Mouse (Mus musculus) retina, postnatal 1 day (tissue): ENCODE measurements around the gene Hspa2.

Experiments used
- DNase-seq: peaks from one replicate; pipeline ENCODE4 v3.0.0-alpha.2; 2012

Gene Hspa2

GRCm38 (mm10) chr12:76403886-76404537 lies at the start of gene Hspa2:
Hspa2 (plus strand) TSS chr12:76404176.
- DNase-seq: peak; percentile 100

- no peak for DNase-seq
These were observed 43.1 kb upstream of the Hspa2 start for GRCm38 (mm10) chr12:76360868-76361267.

GRCm38 (mm10) chr12:76361405-76362302 lies 42.3 kb upstream of the Hspa2 start:
- no peak for DNase-seq

DNA sequence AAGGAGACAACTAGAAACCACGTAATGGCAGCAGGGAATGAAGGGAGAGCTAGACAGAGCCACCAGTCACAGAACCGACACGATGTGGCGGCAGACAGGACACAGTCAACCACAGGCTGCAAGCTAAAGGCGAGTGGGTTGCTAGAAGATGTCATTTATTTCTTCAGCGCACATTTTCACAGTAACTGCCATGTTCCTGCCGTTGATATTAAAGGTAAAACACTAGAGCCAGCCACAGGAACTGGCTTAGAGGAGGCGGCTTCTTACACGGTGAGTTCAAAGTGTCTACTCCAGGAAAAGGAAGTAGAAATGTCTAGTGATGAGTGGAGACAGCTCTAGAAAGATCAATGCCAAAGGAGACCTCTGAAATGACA lies 41.7 kb upstream of the Hspa2 start:
- no peak for DNase-seq

DNA sequence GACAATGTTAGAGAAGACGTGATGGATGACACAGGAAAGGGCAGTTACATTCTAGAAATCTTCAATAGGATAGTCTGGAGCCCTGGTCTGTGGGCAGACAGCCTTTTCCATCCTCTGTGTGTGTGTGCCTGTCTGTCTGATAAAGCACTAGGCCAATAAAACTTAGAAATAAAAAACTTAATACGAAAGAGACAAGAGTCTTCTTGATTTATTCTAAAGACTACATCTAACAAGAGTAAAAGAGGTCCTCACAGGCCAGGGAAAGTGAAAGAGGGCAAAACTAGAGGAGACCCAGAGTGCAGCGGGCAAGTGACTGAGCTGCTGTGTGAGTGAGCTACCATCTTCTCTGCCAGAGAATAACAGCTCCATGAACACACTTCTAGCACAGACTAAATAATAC lies 37.7 kb upstream of the Hspa2 start:
- no peak for DNase-seq

GRCm38 (mm10) chr12:76367096-76367995 lies 36.6 kb upstream of the Hspa2 start:
- peak; percentile 32 for DNase-seq

DNA sequence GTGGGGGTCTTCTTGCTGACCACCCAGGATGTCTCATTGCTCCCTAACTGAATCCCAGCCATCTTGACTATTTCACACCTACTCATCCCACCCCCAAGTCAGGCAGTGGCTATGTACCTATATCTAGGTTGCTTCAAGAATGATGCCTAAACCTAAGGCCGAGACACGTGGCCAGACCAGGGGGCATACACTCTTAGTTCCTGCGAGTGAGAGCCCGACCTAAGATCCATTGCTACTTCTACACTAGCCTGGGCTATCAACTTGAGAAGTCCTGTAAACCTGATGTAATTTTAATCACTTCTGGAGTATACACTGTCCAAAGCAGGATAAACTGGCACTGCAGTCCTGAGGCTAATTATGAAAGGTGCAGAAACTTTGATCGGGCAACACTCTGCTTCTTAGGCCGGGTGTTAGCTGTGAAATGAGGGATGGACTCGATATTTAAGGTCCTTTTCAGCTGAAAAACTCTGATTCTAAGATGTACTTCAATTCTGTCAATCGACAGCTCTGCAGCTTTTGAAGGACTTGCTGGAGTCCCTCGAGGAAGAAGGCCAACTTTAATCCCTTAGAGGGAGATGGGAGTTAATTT lies 35.7 kb upstream of the Hspa2 start:
- DNase-seq: no peak

DNA sequence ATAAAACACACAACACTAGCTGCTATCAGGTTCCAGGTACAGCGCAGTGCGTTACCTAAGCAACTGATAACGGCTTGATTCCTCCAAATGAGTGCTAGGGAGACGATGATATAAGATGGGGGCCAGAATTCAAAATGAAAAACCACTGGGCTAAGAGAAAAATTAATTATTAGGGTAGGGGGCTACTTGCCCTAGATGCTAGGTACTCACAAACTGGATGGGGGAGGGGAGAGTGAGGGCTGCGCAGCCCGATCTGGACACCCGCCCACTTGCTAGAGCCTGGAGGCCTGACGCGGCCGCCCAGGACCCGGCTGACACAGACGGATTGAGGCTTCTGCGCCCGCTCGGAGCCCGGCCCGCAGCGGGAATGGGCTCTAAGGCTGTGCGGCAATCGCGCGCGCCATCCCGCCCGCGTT lies 35.2 kb upstream of the Hspa2 start:
- no peak for DNase-seq

DNA sequence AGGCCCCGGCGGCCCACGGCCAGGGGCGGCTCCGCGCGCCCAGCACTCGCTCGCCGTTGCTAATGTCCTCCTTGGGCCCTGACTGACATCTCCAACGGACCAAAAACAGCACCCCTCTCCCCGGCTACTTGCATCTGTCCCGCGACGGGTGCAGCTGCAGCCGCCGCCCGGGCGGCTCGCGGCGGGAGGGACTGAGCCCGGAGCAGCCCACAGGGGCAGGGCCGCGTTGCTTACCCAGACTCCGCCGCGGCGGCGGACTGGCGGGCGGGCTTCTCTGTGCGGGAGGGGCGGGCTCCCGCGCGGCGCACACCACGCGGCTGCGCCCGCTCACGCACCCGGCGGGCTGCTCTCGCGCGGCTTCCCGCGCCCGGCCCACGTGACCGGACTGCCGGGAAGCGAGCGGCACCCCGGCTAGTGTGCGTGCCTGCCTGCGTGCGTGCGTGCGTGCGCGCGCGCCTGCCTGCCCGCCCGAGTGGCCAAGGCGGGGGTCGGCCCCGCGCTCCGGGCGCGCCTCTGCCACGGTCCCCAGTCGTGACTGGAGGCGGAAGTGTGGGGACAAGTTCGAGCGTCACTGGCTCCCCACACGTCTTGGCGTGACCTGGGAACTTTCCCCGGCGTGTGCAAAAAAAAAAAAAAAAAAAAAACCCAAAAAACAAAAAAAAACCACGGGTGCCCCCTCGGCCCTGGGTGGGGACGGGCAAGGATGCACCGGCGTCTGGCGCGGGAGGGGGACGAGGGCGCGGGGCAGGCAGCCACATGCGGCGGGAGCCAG lies 34.6 kb upstream of the Hspa2 start, which contains the start of gene Zbtb25:
Zbtb25 (minus strand) TSS at position 397 of the 772 bp plus-strand sequence.
- peak; percentile 95 for DNase-seq

DNA sequence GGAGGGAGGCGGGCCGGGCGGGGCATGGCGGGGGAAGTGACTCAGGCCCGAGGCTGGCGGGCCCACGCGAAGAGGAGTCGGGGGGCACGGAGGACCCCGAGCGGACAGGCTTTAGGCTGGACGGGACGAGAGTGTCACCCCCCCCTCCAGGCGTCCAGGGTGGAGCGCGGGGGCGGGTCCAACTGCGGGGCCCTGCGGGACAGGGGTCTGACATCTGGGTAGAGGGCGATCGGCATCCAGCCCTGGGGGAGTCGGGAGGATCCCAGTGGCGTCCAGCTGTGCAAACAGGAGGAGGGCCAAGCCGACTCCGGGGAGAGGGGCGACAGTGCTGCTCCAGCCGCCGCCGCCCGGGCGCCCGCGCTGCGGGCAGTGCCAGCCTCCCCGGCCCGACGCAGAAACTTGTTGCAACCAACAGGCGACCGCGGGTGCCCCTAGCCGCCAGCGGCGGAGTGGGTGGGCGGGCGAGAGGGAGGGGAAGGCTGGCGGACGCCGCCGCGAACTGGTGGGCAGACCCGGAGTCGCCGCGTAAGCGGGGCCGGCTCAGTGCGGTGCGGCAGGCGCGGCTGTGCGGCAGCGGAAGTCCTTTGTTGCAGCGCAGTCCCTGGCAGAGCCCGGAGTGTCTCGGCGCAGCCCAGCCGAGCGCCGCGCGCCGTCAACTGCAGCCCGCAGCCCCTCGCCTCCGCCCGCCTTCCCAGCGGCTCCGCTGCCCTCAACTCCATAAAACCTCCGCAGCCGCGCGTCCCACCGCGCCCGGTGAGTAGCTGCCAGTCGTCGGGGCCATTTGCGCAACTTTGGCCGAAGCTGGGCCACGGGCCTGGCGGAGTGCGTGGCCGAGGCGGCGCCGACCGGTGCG lies 33.8 kb upstream of the Hspa2 start, which contains the start of gene Zbtb1:
Zbtb1 (plus strand) TSS at position 289 of the 853 bp plus-strand sequence.
- DNase-seq: peak; percentile 90

- peak; percentile 75 for DNase-seq
These were observed 33.0 kb upstream of the Hspa2 start for GRCm38 (mm10) chr12:76370831-76371571.

DNA sequence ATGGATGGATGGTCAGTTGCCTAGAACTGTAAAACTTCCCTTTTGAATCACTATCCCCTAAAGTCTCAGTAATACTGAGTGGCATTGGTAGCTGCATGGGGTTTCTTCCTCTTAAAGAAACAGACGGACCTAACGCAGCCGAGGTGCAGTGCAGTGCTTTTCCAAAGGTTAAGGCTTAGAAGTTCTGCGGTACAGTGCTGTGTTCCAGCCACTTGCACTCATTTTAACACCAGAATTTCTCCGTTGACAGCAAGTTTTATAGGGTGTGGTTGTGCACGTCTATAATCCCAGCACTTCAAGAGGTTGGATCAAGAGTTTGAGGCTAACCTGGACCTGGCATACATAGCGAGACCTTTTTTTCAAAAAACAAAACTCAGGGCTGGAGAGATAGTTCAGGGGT lies 31.9 kb upstream of the Hspa2 start:
- no peak for DNase-seq

GRCm38 (mm10) chr12:76372881-76373818 lies 30.8 kb upstream of the Hspa2 start:
- DNase-seq: peak; percentile 22

DNA sequence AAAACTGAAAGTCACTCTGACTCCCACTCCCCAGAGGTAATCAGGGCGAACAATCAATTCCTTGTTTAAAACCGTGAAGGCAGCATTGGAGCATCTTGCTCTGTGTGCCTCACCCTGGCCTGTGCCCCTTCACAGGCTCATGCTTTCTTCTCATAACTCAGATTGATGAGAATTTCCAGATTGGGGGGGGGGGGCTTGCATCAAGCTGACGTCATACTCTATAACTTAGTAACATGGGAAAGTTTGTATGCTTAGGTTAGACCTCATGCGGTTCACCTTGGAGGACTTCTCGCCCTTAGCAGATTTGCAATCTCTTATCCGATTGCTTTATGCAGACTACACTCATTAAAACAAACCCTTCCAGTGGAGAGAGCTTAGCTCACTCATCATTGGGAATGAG lies 30.0 kb upstream of the Hspa2 start:
- no peak for DNase-seq

GRCm38 (mm10) chr12:76374911-76375310 lies 29.1 kb upstream of the Hspa2 start:
- no peak for DNase-seq

DNA sequence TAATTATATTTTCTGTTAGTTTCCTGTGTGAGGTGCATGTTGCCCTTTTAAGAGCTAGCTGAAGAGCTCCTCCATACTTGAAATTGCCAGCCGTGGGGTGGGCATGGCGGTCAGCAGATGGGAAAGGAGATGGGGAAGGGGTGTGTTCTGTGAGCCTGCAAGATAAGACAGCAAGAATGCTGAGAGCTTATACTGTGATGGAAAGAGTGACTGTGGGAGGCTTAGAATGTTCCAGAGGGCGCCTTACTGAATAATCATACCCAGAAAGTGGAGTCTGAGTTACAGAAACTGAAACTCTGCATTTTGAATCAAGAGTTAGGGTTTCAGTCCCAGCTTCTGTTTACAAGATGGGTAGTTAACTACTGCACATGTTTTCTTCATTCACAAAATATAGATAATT lies 28.5 kb upstream of the Hspa2 start:
- no peak for DNase-seq

- DNase-seq: peak; percentile 59
These were observed 27.3 kb upstream of the Hspa2 start for GRCm38 (mm10) chr12:76376649-76377048.

DNA sequence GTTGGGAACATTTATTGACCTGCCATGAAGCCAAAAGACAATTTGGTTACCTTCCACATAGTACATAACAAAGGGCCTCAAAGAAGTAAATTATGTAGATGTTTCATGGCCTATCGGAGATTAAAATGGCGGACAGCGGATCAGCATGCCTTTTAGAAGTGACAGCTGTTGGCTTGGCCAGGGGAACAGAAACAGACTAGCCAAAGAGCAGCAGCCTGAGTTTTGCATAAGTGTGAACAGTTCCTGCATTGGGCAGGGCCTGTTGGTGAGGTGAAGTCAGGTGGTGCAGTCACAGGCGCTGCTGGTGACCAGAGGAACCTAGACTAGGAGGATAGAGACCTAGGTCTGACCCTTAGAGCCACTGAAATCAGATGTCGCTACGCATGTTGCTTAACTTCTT lies 26.9 kb upstream of the Hspa2 start:
- no peak for DNase-seq

DNA sequence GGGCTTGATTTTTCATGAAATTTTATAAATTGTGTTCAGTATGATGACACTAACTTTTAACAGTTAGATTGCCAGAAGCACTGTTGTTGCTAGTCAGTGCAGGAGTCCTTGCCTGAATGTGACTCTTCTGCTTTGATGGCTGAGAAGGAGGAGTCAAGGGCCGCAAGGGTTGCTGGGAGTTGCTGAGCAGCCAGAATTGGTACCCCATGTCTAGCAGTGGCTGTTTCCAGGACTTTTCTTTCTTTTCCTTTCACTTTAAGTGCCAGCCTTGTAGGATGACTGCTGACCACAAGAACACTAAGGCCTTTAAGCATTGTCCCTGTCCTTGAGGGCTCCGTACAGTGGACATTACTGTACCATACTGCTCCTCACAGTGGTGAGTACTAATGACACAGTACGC lies 26.2 kb upstream of the Hspa2 start:
- DNase-seq: no peak
